Mouse (Mus musculus): ENCODE results near the gene Clstn3. TPM values are rescaled to one million over a fixed set of nuclear protein-coding genes. Genes with fewer than 3 reads are reported as not detected.

The Clstn3 gene
- polyA plus RNA-seq, 1 experiment, result 0.31 TPM

DNA sequence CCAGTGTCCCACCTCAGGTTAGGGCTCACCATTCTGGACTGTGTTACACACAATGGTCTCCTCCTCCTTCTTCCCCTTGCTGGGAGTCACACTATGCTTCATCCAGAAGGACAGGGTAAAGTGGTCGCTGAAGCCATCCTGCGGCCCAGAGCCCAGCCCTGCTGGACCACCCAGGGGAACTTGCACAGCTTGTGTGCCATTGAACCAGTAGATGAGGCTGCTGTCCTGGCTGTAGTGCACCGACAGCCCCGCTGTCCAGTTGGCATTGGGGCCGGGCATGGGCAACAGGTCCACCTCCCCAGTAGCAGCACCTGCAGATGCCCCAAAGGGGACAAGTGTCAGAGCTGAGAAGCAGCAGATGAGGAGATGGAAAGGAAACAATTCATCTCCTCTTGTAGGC lies 6.8 kb downstream of the Clstn3 start:
- Histone ChIP-seq H3K36me3 (ENCODE audit: control insufficient read depth) (no peaks in the 10 kb centered on the region; the same call in 1 of the 2 replicates), H3K4me3 (replicated peaks) (no peak overlapping the region), H3K4me1 (ENCODE audit: control insufficient read depth) (peaks cover 6% of the 10 kb centered on the region), H3K27me3 (ENCODE audit: control insufficient read depth) (no peaks in the 10 kb centered on the region), H3K9me3 (ENCODE audit: control insufficient read depth, low read length) (no peaks in the 10 kb centered on the region)
- TF ChIP-seq GATA1 (IDR thresholded peaks at IDR 0.05; ENCODE audit: low read length), result no peak
- no peak for TF ChIP-seq TAL1 (IDR thresholded peaks at IDR 0.05; ENCODE audit: low read length)

DNA sequence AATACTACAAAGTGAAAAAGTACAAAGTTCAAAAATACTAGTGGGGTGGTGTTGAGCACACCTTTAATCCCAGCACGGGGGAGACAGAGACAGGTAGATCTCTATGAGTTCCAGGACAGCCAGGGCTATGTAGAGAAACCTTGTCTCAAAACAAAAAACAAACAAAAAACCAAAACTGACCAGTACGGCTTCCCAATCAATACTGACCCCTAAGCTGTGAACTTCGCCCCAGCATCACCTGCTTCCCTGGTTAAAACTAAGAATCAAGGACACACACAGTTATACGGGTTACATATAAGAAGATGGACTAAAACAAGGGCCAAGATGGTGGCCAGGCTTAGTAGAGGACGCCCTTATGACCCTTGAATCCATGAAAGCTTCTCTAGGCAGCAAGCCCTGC lies 8.4 kb downstream of the Clstn3 start:
- Histone ChIP-seq H3K36me3 (ENCODE audit: control insufficient read depth) (no peaks in the 10 kb centered on the region; the same call in 1 of the 2 replicates), H3K4me3 (replicated peaks) (no peak overlapping the region), H3K27me3 (ENCODE audit: control insufficient read depth) (no peaks in the 10 kb centered on the region), H3K9me3 (ENCODE audit: control insufficient read depth, low read length) (no peaks in the 10 kb centered on the region), H3K4me1 (ENCODE audit: control insufficient read depth) (peaks cover 22% of the 10 kb centered on the region)
- TF ChIP-seq TAL1 (IDR thresholded peaks at IDR 0.05; ENCODE audit: low read length) (no peak), GATA1 (IDR thresholded peaks at IDR 0.05; ENCODE audit: low read length) (no peak)

DNA sequence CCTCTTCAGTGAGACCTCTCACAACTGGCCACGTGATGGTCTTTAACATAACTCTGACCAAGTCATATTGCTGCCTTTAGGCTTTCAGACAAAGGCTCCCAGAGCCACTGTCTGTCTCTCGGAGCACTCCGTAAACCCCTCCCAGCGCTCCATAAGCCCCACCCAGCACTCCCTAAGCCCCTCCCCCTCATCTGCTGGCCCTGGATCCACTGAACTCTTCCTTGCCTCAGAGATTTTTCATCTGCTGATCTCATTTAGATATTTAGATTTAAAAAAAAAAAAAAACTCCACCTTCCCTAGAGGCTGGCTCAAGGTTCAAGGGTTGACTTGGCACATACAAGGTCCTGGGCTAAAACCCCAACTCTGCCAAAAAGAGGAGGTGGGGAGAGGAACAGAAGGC lies 10.8 kb downstream of the Clstn3 start:
- peaks cover 46% of the 10 kb centered on the region for H3K4me1 ChIP-seq (ENCODE audit: control insufficient read depth)
- peaks cover 2% of the 10 kb centered on the region for H3K36me3 ChIP-seq (ENCODE audit: control insufficient read depth)
- no peaks in the 10 kb centered on the region for H3K27me3 ChIP-seq (ENCODE audit: control insufficient read depth)
- H3K4me3 ChIP-seq (replicated peaks), result no peak overlapping the region
- no peaks in the 10 kb centered on the region for H3K9me3 ChIP-seq (ENCODE audit: control insufficient read depth, low read length)
- TF ChIP-seq GATA1 (IDR thresholded peaks at IDR 0.05; ENCODE audit: low read length) (no peak), TAL1 (IDR thresholded peaks at IDR 0.05; ENCODE audit: low read length) (no peak)

DNA sequence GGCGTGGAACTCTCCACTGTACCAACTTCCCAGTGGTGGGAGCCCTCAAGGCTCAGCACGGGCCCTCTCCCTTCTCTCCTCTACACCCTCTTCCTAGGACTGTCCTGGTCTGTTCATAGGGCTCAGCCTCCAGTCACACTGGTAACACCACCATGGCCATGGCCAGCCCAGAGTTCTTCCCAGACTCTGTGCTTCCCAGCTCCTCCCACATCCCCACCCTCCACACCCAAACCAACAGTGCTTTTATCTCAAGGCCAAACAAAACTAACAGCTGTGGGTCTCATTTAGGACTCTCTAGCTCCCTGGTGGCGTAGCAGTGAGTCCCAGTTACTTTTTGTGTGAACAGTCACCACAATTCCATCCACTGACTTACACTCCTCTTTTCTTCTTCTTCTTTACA lies 12.6 kb downstream of the Clstn3 start:
- H3K9me3 ChIP-seq (ENCODE audit: control insufficient read depth, low read length), result no peaks in the 10 kb centered on the region
- peaks cover 2% of the 10 kb centered on the region for H3K36me3 ChIP-seq (ENCODE audit: control insufficient read depth)
- TF ChIP-seq TAL1 (IDR thresholded peaks at IDR 0.05; ENCODE audit: low read length), result no peak
- TF ChIP-seq GATA1 (IDR thresholded peaks at IDR 0.05; ENCODE audit: low read length), result no peak
- peak overlapping the region; percentile 14 for H3K4me3 ChIP-seq (replicated peaks)
- no peaks in the 10 kb centered on the region for H3K27me3 ChIP-seq (ENCODE audit: control insufficient read depth)
- H3K4me1 ChIP-seq (ENCODE audit: control insufficient read depth), result peaks cover 49% of the 10 kb centered on the region

DNA sequence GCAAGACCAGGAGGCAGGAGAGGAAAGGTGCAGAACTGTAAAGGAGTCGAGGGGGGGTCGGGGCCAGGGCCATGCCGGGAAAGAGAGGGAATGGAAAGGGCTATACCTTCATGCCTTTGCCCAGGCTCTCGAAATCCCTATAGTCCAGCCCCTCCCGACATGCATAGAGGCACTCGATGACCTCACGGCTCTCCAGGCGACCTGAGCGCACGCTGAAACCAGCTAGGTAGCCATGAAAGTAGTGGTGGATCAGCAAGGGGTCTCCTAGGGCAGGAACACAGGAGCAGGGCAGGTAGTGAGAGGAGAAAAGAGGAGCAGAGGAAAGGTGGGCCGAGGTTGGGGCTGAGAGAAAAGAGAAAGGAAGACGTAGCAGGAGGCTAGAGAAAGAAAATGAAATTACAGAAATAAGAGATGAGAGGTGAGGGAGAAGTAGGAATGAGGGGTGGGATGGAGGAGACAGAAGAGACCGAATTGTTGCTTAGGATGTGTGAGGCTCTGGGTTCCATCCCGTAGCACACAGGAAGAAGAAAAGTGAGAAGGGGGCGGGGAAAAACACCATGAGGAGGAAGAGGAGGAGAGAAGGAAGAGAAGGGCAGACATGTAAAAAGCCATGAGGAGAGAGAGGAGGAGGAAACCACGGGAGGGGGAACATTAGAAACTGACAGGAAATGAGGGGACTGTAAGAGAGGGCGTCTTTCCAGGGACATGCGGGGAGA lies 14.8 kb downstream of the Clstn3 start:
- Histone ChIP-seq H3K36me3 (ENCODE audit: control insufficient read depth) (peaks cover 2% of the 10 kb centered on the region), H3K27me3 (ENCODE audit: control insufficient read depth) (no peaks in the 10 kb centered on the region), H3K9me3 (ENCODE audit: control insufficient read depth, low read length) (no peaks in the 10 kb centered on the region), H3K4me3 (replicated peaks) (no peak overlapping the region), H3K4me1 (ENCODE audit: control insufficient read depth) (peaks cover 49% of the 10 kb centered on the region)
- TF ChIP-seq TAL1 (IDR thresholded peaks at IDR 0.05; ENCODE audit: low read length), result no peak

DNA sequence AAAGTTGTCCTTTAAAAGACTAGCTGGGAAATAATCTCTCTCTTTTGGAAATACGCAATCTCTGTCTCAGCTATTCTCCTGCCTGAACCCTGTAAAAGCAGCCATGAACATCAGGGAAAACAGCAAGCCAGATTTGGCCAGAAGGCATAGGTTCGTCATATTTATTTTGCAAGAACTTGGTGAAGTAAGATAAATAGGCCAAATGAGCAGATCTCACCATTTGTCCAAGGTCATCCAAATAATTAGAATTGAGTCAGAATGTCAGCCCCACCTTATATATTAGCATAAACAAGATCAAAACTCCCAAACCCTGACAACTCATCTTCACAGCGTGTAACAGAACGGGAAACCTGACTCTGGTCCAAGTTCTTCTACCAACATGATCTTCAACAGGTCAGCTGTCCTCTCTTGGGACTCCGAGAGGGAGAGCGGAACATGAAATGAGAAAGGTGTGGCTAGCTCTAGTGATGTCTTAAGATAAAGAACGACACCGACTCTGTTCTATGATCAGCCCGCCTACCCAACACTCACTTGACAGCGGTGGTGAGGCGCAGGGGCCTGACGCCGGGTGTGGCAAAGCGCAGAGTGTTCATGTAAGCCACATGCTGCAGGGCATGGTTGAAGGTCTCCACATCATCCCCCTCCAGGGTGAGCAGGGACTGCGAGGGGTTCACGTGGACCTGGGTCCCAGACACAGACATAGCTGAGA lies 15.5 kb downstream of the Clstn3 start:
- TF ChIP-seq TAL1 (IDR thresholded peaks at IDR 0.05; ENCODE audit: low read length) (no peak), GATA1 (IDR thresholded peaks at IDR 0.05; ENCODE audit: low read length) (no peak)
- Histone ChIP-seq H3K4me1 (ENCODE audit: control insufficient read depth) (peaks cover 49% of the 10 kb centered on the region), H3K4me3 (replicated peaks) (no peak overlapping the region), H3K27me3 (ENCODE audit: control insufficient read depth) (no peaks in the 10 kb centered on the region), H3K36me3 (ENCODE audit: control insufficient read depth) (peaks cover 2% of the 10 kb centered on the region), H3K9me3 (ENCODE audit: control insufficient read depth, low read length) (no peaks in the 10 kb centered on the region)

GRCm38 (mm10) chr6:124448186-124448852 lies 16.3 kb downstream of the Clstn3 start:
- Histone ChIP-seq H3K4me3 (replicated peaks) (no peak overlapping the region), H3K36me3 (ENCODE audit: control insufficient read depth) (peaks cover 2% of the 10 kb centered on the region), H3K4me1 (ENCODE audit: control insufficient read depth) (peaks cover 46% of the 10 kb centered on the region), H3K9me3 (ENCODE audit: control insufficient read depth, low read length) (no peaks in the 10 kb centered on the region), H3K27me3 (ENCODE audit: control insufficient read depth) (no peaks in the 10 kb centered on the region)
- TF ChIP-seq GATA1 (IDR thresholded peaks at IDR 0.05; ENCODE audit: low read length), result no peak
- TF ChIP-seq TAL1 (IDR thresholded peaks at IDR 0.05; ENCODE audit: low read length), result no peak

DNA sequence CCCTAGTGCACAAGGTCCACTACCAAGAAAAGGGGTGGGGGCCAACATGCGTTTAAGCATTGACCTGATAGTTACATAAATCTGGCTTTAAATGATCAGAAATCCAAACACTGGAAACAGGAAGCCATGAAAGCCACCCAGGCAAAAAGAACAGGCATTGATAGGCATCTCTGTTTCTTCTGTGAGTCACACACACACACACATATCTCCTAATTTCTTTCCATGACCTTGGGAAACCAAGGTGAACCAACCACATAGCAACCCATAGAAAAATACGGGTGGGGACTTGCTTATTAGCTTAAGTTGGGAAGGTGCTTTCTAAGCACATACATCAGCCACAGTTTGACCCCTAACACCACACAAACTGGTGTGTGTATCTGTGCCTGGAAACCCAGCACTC lies 17.2 kb downstream of the Clstn3 start:
- Histone ChIP-seq H3K27me3 (ENCODE audit: control insufficient read depth) (no peaks in the 10 kb centered on the region), H3K4me3 (replicated peaks) (no peak overlapping the region), H3K9me3 (ENCODE audit: control insufficient read depth, low read length) (no peaks in the 10 kb centered on the region), H3K4me1 (ENCODE audit: control insufficient read depth) (peaks cover 38% of the 10 kb centered on the region), H3K36me3 (ENCODE audit: control insufficient read depth) (peaks cover 2% of the 10 kb centered on the region)
- TF ChIP-seq TAL1 (IDR thresholded peaks at IDR 0.05; ENCODE audit: low read length), result no peak
- no peak for TF ChIP-seq GATA1 (IDR thresholded peaks at IDR 0.05; ENCODE audit: low read length)

DNA sequence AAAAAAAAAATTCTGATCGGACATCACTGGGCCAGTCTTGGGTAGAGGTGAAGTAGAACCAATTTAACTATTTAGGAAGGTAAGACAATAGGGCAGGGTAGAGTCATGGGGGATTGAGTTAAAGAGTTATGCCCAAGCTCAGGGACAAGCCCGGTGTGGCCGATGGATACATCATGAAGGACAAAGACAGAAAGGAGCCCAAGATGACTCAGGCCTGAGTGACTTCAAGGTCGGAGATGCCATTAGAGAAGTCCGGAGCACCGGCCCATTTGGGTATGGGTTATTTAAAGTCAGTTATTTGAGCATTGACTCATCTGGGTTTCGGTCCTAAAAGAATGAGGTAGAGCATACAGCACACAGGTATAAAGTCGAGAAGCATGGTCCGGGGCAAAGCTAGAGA lies 18.1 kb downstream of the Clstn3 start:
- Histone ChIP-seq H3K36me3 (ENCODE audit: control insufficient read depth) (peaks cover 2% of the 10 kb centered on the region), H3K27me3 (ENCODE audit: control insufficient read depth) (no peaks in the 10 kb centered on the region), H3K9me3 (ENCODE audit: control insufficient read depth, low read length) (no peaks in the 10 kb centered on the region), H3K4me1 (ENCODE audit: control insufficient read depth) (peaks cover 29% of the 10 kb centered on the region), H3K4me3 (replicated peaks) (no peak overlapping the region)
- TF ChIP-seq GATA1 (IDR thresholded peaks at IDR 0.05; ENCODE audit: low read length), result no peak
- no peak for TF ChIP-seq TAL1 (IDR thresholded peaks at IDR 0.05; ENCODE audit: low read length)
